Mouse (Mus musculus): ENCODE data around the gene Mrc2.

Gene Mrc2

DNA sequence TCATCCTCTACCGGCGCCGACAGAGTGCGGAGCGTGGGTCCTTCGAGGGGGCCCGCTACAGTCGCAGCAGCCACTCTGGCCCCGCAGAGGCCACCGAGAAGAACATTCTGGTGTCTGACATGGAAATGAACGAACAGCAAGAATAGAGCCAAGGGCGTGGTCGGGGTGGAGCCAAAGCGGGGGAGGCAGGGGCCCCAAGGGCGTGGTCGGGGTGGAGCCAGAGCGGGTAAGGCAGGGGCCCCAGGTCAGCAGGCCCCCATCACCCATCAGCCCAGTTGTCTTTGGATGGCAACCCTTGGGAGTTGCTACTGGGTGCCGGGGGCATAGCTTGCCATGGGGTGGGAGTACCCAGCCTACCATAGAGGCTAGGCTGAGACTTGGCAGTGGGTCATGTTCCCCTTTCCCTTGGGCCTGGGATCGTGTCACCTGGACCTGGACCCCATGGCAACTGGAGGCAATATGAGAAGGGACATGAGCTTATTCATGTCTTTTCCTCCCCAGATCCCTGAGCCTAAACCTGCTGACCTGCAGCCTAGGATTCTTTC lies 57.4 kb downstream of the Mrc2 start:
- DNase-seq (ENCODE audit: low spot score in 2 of 2) = no peak

DNA sequence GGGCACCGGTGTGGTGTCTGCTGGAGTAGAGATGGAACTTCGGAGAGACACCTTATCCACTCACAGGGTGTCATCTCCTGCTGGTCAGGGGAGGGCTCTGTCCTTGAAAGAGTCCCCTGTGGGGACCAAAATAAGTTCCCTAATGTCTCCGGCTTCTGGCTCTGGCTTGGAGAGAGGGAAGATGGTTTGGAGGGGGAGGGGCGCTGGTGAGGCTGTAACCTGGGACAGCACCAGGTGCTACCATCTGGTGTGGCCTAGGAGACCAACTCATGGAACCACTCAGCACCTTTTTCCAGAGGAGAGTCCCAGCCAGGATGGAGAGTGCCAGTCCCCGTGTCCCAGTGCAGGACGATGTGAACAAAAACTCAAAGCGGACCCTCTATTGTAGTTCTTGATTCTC lies 58.2 kb downstream of the Mrc2 start:
- no peak for DNase-seq (ENCODE audit: low spot score in 2 of 2)

DNA sequence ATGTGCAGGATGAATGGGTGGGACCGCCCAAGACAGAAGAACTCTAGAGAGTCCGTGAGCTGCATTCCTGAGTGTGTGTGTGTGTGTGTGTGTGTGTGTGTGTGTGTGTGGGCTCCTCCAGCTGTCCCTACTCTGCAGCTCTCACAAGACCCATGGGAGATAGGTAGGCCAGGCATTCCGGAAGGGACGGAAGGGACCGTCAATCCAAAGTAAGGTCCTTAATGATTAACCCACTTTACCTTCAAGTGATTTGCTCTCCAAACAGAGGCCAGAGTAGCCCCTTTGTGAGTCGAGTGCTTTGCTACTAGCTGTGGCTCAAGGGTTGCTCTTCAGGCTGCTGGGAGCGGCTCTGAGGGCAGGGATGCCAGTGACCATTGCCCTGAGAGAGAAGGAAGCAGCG lies 59.7 kb downstream of the Mrc2 start:
- no peak for DNase-seq (ENCODE audit: low spot score in 2 of 2)

DNA sequence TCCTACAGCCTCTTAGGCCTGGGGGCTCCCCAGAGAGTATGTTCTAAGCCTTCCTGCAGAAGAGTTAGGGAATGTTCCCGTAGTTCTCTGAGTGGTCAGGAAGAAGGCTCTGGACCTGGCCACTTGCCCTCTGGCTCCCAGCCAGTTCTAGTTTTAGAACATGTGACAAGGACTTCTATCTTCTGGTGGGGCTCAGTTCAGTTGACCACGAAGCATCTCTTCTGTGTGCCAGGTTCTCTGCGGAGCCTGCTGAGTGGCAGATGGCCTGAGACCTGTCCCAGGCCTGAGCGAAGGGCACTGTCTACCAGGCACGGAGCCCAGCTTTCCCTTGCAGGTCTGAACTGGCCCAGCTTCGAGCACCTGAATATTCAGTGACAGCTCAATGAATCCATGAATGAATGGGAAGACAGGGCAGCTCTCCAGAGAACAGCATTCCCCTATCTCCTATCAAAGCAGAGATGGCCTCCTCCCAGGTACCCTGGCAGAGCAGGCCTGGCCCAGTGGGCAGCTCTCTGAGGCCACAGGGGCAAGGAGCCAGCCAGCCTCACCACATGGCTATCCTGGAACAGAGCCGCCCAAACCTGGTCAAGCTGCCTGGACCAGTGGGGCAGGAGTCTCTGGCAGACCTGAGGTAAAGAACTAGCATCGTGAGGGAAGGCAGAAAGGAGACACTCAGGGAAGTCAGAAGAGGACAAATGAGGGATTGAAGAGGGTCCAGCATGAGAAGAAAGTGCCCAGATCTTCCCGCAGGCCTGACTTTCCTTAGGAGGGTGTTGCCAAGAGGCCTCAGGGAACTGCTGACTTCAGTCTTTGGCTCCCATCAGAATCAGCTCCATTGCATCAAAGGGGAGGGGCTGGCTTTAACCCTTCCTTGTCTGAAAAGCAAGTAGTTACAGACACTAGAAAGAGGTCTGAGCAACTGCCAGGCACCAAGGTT lies 60.8 kb downstream of the Mrc2 start:
- DNase-seq (ENCODE audit: low spot score in 2 of 2) = no peak

DNA sequence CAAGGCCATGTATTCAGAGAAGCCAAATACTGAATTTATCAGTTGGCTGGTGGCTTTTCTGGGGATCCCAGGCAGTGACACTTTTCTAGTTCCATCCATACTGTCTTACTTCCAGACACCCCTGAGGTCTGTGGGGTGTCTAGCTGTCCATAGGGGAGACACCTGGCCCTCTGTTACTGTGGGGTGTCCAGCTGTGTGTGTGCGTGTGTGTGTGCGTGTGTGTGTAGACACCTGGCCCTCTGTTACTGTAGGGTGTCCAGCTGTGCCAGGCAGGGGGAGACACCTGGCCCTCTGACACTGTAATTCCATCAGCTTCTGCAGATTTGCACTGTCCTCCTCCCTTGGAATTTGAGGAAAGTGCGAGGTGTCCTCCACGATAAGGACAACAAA lies 61.4 kb downstream of the Mrc2 start:
- DNase-seq (ENCODE audit: low spot score in 2 of 2) = no peak

DNA sequence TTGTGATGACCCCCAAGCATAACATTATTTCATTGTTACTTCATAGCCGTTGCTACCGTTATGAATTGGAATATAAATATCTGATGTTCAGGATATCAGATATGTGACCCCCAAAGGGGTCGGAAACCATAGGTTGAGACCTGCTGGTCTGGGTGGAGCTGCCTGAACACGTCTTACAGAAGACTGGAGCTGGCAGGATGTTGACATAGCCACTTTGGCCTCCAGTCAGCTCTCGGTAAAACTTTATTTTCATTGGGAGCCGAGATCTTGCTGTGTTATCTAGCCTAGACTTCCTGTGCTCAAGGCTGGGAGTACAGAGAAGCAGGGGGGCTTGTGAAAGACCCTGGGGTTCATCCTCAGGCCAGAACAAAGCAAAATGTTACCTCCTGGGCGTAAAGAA lies 63.9 kb downstream of the Mrc2 start:
- DNase-seq (ENCODE audit: low spot score in 2 of 2) = no peak

DNA sequence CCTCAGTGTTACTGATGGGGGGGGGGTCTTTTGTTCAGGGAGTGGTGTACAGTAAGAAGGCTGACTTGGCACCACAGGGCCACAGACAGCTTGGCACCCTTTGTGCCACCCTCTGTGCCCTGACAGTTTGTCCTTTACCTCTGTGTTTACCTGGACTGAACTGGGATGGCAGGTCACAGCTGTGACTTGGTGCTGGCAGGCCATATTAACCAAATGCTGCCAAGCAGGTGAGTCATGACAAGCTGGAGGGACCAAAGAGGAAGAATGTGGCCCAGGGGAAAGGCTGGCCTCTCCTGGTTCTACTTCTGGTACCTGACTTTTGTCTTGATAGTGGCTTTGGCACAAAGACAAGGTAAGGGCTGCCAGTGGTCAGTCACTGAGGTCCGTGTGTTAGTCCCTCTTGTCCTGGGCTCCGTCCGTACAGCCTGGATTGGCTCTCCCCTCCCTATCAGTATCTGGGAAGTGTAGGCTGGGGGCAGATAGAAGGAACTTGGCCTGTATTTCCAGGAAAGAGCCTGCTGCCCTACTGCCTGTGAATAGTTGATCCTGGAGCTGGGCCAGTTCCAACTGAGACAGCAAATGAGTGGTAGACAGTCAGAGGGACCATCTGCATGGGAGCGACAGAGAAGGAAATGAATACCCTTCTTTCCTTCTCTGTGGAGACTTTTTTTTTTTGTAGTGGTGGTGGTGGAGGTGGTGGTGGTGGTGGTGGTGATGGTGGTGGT lies 69.8 kb downstream of the Mrc2 start:
- DNase-seq (ENCODE audit: low spot score in 2 of 2) = no peak

DNA sequence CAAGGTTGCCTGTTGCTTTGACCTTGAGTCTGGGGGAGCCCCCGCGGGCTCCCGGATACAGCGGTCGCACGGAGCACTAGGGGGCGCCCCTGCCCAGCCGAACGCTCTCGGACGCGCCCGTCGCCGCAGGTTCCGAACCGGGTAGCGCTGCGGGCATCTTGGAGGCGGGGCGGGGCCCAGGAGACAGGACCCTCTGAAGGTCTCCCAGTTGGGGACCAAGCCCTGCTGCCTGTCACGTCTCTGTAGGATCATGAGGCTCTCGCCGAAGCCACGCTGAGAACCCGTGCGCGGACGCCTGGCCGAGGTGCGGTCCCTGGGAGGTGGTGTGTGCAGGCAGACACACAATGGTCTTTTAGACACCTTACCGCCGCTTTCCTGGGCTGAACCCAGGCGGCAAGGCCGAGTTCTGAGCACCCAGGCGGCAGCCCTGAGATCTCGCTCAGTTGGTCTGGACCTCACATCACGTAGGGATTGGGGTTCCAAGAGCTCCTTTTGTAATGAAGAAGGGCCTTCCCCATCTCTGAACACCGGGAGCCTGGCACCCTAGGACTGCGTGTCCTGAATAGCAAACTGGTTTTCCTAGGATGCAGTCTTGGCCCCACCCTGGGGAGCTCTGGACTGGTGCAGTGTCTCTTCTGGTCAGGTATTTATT lies 70.6 kb downstream of the Mrc2 start:
- peak; percentile 58 to 87 for DNase-seq (ENCODE audit: low spot score in 2 of 2)

DNA sequence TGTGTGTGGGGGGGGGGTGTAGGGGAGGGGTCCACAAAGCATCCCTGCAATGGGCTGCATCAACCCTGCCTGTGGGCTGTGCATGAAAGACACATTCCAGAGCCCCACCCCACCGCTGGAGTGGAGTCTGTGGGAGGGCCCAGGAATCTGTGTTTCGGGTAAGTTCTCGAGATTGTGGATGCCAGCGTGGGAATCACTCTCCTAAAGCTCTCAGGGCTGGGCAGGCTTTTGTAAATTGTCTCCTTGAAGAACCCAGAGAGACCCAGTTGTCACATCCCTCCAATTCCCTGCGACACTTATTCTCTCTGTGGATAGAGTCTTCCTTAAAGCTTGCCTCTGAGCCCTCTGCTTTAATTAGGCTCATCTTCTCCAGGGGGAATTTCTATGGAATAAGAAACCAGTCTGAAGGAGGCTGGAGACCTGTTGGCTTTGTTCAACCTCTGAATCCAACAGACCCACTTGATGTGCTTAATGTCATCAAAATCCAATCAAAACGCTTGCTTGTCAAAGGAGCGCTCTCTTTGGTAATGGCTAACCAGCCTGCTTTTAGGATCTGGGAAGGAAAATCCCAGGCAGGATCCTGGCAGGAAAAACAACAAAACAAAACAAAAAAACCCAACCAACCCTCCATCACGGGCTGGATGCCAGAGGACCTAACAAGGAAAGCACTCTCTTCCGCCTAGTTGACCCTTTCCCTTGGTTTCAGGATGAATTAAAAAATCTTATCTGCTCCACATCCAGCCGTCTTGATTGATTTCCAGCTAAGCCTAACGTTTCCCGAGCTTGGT lies 71.3 kb downstream of the Mrc2 start:
- DNase-seq (ENCODE audit: low spot score in 2 of 2) = no peak

DNA sequence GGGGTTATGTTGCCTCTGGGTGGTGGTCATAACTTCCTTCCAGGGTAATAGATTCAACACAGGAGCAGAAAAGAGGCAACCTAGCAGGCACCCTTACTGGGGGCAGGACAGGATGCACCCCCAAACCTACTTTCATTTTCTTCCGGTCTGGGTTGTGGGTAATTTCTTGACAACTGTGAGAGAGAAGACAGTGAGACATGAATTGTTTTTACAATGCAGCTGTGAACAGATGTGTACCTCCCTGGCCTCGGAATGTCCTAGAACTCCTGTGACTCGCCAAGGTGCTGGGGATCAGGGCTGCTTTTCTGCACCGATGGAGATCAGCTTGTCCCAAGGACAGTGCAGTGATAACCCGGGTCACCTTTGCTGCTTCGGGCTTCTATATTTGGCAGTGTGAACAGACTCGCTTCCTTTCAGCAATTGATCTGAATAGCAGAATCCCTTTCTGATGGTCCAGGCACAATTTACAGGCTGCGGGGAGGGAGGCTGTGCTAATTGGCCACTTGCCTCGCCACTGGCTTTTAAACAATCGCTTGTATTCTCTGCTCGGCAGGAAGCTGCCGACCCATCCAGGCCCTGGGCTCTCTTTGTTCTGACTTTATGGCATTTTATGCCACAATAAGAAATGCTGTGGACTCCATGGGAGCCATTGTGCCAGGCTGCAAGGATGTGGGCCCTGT lies 72.1 kb downstream of the Mrc2 start:
- peak in 1 of 2 experiments; percentile 45 for DNase-seq (ENCODE audit: low spot score in 2 of 2)

DNA sequence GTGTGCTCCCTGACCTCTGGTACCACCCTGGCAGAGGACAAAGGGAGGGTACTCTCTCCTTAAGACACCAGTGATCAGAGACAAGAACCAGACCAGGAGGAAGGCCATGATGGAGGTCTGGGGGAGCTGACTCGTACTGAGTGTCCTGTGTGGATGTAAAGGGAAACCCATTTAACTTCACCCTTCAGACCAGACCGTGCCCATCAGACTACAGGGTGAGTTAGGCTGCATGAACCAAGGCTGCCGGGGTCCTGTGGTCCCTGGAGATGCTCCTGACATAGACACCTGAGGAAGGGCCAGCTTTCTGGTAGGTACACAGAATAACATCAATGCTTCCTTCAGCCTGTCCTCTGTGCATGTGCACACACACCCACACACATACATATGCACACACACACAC lies 73.2 kb downstream of the Mrc2 start:
- DNase-seq (ENCODE audit: low spot score in 2 of 2) = no peak

DNA sequence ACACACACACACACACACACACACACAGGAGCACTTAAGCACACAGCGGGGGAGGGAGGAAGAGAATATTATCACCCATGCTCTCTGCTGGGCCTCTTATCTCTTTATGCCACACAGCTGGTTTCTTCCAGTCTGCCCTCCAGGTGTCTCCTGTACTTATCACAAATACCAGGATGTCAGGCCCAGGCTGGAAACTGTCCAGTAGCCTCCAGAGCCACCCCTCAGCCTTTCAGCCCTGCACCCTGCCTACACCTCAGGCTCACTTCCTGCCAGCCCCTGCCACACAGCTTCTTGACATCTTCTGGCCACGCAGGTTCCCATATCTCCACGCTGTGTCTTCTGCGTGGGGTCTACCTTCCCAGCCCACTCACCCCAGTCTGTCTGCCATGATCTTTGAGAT lies 73.6 kb downstream of the Mrc2 start:
- DNase-seq (ENCODE audit: low spot score in 2 of 2) = no peak

DNA sequence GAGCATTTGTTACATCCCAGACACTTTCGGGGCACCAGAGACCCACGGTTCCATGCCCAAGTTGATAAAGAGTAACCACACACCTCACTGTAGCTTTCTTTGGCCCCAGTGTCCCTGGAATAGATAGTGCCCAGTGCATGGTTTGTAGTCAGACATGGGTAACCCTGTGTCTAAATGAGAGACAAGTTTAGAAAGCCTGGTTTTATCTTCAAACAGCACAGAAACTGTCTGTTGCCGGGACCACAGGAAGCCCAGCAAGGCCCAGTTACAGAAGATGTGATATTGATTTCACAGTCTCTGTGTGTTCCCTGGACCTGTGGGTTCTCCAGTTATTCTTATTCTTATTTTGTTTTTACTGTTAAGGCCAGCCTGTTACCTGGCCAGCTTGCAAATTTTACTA lies 74.7 kb downstream of the Mrc2 start:
- DNase-seq (ENCODE audit: low spot score in 2 of 2) = no peak

DNA sequence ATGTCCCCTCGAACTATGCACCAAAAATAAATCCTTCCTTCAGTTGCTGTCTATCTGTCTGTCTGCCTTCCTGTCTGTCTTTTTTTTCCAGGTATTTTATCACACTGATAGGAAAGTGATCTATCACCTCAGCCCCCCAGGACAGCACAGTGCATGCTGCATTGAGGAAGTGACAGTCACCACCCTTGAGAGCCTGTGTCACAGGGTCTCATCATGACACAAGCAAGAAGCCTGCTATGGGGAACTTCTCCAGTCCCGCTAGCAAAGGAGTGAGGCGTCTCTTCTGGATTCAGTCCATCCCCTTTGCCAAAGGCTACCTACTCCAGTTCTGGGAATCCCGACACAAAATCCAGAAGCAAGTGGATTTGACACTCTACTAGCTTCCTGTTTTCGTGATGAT lies 76.4 kb downstream of the Mrc2 start:
- no peak for DNase-seq (ENCODE audit: low spot score in 2 of 2)

DNA sequence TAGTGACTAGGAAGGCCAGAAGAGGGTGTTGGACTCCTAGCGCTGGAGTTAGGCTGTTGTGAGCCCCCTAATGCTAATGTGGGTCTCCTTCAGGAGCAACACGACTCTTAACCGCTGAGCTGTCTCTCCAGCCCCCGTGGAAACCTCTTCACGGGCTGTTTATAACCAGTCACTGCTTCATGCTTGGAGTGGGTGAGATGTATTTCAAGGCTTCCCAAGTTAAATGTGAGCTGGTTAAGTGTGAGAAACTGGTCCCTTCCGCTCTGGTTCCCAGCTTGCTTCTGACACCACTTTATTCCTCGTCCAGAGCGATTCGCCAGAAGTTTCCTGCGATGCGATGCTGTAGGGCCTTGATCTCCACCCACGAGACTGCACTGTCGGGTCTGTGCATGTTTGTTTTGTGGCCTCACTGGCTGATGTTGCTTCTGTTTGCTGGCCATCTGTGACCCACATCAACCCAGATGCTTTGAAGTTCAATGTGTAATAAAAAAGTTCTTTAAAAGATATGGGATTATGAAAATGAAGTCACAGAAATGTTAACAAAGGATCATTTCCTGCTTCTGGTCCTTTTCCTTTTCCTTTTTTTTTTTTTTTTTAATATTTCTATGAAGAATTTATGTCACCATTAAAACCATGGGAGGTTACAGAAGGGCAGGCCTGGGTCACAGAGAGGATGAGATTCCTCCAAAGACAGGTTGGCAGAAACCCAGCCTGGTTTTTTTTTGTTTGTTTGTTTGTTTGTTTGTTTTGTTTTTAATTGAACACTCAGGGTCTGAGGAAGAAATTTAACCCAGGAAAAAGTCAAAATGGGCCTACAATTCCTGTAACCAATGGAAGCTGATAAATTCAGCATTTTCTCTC lies 77.3 kb downstream of the Mrc2 start:
- DNase-seq (ENCODE audit: low spot score in 2 of 2) = no peak

DNA sequence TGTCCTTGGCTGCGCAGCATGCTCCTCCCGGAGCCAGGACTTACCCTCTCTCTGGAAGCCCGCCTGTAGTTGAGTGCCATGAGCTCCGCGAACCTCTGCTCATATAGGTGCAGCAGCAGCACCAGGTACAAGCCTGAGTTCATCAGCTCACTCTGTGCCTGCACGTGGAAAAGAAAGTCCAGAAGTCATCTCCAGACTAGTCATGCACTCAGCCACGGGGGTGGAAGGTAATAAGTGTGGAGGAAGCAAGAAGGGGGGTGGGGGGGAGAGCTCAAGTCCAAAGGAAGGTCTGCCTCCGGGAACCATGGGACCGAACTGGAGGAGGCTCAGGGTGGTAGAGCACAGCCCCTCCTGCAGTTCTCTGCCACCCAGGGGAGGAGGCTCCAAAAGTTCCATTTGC lies 79.4 kb downstream of the Mrc2 start:
- no peak for DNase-seq (ENCODE audit: low spot score in 2 of 2)

DNA sequence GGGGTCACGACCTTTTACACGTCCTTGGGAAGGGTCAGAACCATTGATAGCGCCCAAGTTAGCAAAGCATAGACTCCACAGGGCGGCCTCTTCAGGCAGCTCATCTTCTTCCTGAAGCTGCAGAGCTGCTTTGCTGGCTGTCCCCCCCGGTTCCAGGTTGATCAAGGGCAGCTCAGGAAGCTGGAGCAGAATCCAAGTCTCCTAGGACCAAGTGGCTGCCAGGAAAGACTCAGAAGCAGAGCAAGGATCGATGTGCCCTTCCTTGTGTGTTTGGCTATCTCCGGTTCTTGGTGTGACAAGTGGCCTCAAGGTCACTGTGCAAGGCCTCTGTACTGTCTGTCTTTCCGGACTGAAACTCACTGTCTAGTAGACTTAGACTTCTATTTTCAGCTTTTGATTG lies 81.4 kb downstream of the Mrc2 start:
- no peak for DNase-seq (ENCODE audit: low spot score in 2 of 2)

DNA sequence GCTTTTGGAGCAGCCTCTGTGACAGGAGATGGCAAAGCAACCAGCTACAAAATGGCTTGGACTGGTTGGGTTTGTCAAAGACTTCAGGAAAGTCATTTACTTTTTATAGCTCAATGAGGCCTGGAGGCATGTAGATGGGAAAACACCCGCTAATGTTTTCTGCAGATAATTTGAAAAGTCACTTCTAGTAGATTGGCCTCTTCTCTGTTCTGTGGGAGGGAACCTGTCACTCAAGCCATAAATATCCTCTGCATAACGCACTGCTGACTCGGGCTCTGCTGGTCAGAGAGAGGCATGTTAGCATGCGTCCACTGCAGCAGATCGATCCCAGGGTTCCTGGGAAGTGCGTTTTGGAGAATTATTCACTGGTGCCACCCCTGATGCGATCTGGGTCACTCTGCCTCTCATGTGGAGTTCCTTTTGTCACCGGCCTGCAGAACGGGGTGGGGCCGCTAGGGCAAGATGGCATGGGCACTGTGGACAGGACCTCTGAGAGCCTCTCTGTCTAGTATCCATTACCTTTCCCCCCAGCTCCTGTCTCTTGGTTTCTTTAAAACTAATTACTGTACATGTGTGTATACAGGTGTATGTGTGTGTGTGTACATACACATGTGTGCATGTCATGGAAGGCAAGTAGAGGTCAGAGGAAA lies 82.2 kb downstream of the Mrc2 start:
- no peak for DNase-seq (ENCODE audit: low spot score in 2 of 2)

DNA sequence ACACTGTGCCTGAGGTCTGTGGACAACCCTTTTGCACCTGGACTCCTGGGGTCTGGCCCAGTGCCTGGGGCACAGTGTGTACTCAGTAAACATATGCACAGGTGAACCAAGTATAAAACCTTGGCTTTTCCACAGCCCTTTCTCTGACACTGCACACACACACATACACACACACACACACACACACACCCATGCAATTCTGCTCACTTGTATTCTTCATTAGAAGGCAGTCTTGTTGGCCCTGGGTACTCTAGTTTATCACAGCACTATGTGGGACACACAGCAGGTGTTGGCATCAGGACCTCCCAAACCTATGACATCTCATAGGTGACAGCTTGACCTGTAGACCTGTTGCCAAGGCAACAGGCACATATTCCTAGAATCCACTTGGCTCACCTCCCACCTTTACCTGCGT lies 83.4 kb downstream of the Mrc2 start:
- DNase-seq (ENCODE audit: low spot score in 2 of 2) = no peak

DNA sequence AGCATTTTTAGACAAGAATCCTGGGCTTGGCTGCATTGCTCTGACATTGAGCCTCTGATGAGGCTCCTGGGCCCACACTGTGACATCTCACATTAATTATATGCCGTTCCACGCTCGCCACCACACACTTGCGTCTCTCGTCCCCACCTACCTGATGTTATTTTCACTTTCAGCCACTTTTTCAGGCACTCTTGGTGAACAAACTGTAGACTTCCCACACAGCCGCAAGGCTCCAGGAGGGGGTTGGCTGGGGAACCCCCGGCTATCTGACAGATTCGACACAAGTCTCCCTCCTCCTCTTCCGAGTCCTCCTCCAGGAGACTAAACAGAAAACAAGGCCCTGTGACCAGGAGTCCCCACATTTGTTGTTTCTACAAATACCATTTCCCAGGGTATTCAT lies 92.8 kb downstream of the Mrc2 start:
- DNase-seq (ENCODE audit: low spot score in 2 of 2) = no peak

All from thymus, postnatal 10 days (tissue).